In genomic region chr9:121937451-121937864, GRCm38 (mm10) we compare ENCODE assay signal across 8 mouse cellular contexts. TPM values are rescaled to one million over a fixed set of nuclear protein-coding genes. Genes with fewer than 3 reads are reported as not detected.
A peak's percentile ranks its signal among the peaks of the same experiment; 100 is the strongest.
DNase-seq lines count a peak whose midpoint lies in the region; ATAC-seq lines count a peak whose summit lies in the region.

No protein-coding gene starts in this region.

- ATAC-seq in heart, embryonic 11.5 days (replicated peaks; ENCODE audit: insufficient number of reproducible peaks, low FRiP score, low TSS enrichment), result no peak
- peak; percentile 56; the same call in 1 of the 2 replicates for ATAC-seq in hindbrain, embryonic 15.5 days (ENCODE audit: low FRiP score, low read depth)
- peak; percentile 46; the same call in 1 of the 2 replicates for ATAC-seq in midbrain, embryonic 14.5 days (ENCODE audit: low FRiP score, low TSS enrichment)

- H3K4me1 ChIP-seq in heart, embryonic 11.5 days (ENCODE audit: control insufficient read depth, insufficient read depth, low read length), result no peaks in the 10 kb centered on the region
- no peaks in the 10 kb centered on the region for H3K4me1 ChIP-seq in hindbrain, embryonic 15.5 days (replicated peaks)
- H3K4me1 ChIP-seq in midbrain, embryonic 14.5 days (ENCODE audit: control insufficient read depth, insufficient read depth, low read length), result no peaks in the 10 kb centered on the region

- H3K4me3 ChIP-seq in heart, embryonic 11.5 days (ENCODE audit: low read depth, low read length), result peak overlapping the region; percentile 43
- peak overlapping the region; percentile 43 for H3K4me3 ChIP-seq in hindbrain, embryonic 15.5 days
- H3K4me3 ChIP-seq in midbrain, embryonic 14.5 days (replicated peaks; ENCODE audit: low read depth, low read length), result peak overlapping the region; percentile 37

- no peaks in the 10 kb centered on the region for H3K9me3 ChIP-seq in heart, embryonic 11.5 days (replicated peaks; ENCODE audit: control insufficient read depth, low read length)
- no peaks in the 10 kb centered on the region for H3K9me3 ChIP-seq in hindbrain, embryonic 15.5 days
- H3K9me3 ChIP-seq in midbrain, embryonic 14.5 days (ENCODE audit: control insufficient read depth, low read length), result no peaks in the 10 kb centered on the region

- no peaks in the 10 kb centered on the region for H3K36me3 ChIP-seq in heart, embryonic 11.5 days (ENCODE audit: control insufficient read depth, insufficient read depth, low read length)
- H3K36me3 ChIP-seq in hindbrain, embryonic 15.5 days, result no peaks in the 10 kb centered on the region
- no peaks in the 10 kb centered on the region for H3K36me3 ChIP-seq in midbrain, embryonic 14.5 days (ENCODE audit: control insufficient read depth, insufficient read depth, low read length)

- H3K27me3 ChIP-seq in heart, embryonic 11.5 days (ENCODE audit: control insufficient read depth, insufficient read depth, low read length), result no peaks in the 10 kb centered on the region; the same call in 1 of the 2 replicates
- no peaks in the 10 kb centered on the region for H3K27me3 ChIP-seq in hindbrain, embryonic 15.5 days
- no peaks in the 10 kb centered on the region for H3K27me3 ChIP-seq in midbrain, embryonic 14.5 days (ENCODE audit: control insufficient read depth, insufficient read depth, low read length)

- no peak overlapping the region for H3K9ac ChIP-seq in heart, embryonic 11.5 days (ENCODE audit: low read depth, low read length)
- peak overlapping the region; percentile 35; the same call in 1 of the 2 replicates for H3K9ac ChIP-seq in hindbrain, embryonic 15.5 days
- peak overlapping the region; percentile 26; the same call in 1 of the 2 replicates for H3K9ac ChIP-seq in midbrain, embryonic 14.5 days (replicated peaks; ENCODE audit: low read length)

- no peak for DNase-seq in heart, adult 11 months
- peak; percentile 9 for DNase-seq in Muller cell, postnatal 12 days (ENCODE audit: inconsistent ontology term)
- no peak for DNase-seq in midbrain, embryonic 14.5 days
- DNase-seq in gastrocnemius, adult 18-20 months (ENCODE audit: low spot score), result no peak
- no peak for DNase-seq in adrenal gland, adult 2 months
- no peak for DNase-seq in kidney, postnatal 14 days

- WGBS in heart, embryonic 11.5 days (ENCODE audit: insufficient replicate concordance), result 48% methylated on average over 6 of the region's 6 CpGs
- 71% methylated on average over 6 of the region's 6 CpGs for WGBS in hindbrain, embryonic 15.5 days
- WGBS in midbrain, embryonic 14.5 days, result 55% methylated on average over 6 of the region's 6 CpGs

- peak overlapping the region; percentile 60 for H3K4me2 ChIP-seq in heart, embryonic 11.5 days
- peak overlapping the region; percentile 50 for H3K4me2 ChIP-seq in hindbrain, embryonic 15.5 days
- peak overlapping the region; percentile 45 for H3K4me2 ChIP-seq in midbrain, embryonic 14.5 days (ENCODE audit: low read length)

- no peak overlapping the region for H3K27ac ChIP-seq in heart, embryonic 11.5 days (ENCODE audit: low read depth, low read length)
- peak overlapping the region; percentile 74 for H3K27ac ChIP-seq in hindbrain, embryonic 15.5 days (replicated peaks)
- peak overlapping the region; percentile 75 for H3K27ac ChIP-seq in midbrain, embryonic 14.5 days (replicated peaks; ENCODE audit: low read depth, low read length)

RNA-seq across cellular contexts. Expression of gene Fam198a, which starts 13.3 kb away (rescaled TPM):
- polyA plus RNA-seq in heart, embryonic 11.5 days (2014; fragmentation: Nextera tagmentation; extraction: Ambion mirVana), result 0.35 and 0.44 TPM in 2 replicates
- 1.8 and 2.1 TPM in 2 replicates for polyA plus RNA-seq in hindbrain, embryonic 15.5 days (2015; fragmentation: Nextera tagmentation; extraction: Ambion mirVana)
- polyA plus RNA-seq in midbrain, embryonic 14.5 days (2014; fragmentation: Nextera tagmentation; extraction: Ambion mirVana), result 0.80 and 0.81 TPM in 2 replicates
- total RNA-seq in gastrocnemius, adult 18-20 months (2021), result under 1 TPM; 0.62 to 0.71 TPM
- 1 to 10 TPM in 1 of 2 experiments, under 1 TPM in 1; 0.78 to 1.6 TPM for total RNA-seq in adrenal gland, adult 2 months (2021)
- 0.87 and 1.5 TPM in 2 replicates for polyA plus RNA-seq in adrenal gland, adult 2 months (2012; rRNA removed)

RNA-seq across cellular contexts. Expression of gene Cyp8b1, which starts 21.4 kb away (rescaled TPM):
- not detected in 2 replicates for polyA plus RNA-seq in heart, embryonic 11.5 days (2014; fragmentation: Nextera tagmentation; extraction: Ambion mirVana)
- not detected in 2 replicates for polyA plus RNA-seq in hindbrain, embryonic 15.5 days (2015; fragmentation: Nextera tagmentation; extraction: Ambion mirVana)
- polyA plus RNA-seq in midbrain, embryonic 14.5 days (2014; fragmentation: Nextera tagmentation; extraction: Ambion mirVana), result not detected in 2 replicates
- not detected for total RNA-seq in gastrocnemius, adult 18-20 months (2021)
- total RNA-seq in adrenal gland, adult 2 months (2021), result under 1 TPM; 0.48 to 0.84 TPM
- polyA plus RNA-seq in adrenal gland, adult 2 months (2012; rRNA removed), result 0.32 and 1.00 TPM in 2 replicates

RNA-seq across cellular contexts. Expression of gene Ackr2, which starts 39.3 kb away (rescaled TPM):
- polyA plus RNA-seq in heart, embryonic 11.5 days (2014; fragmentation: Nextera tagmentation; extraction: Ambion mirVana), result 0.10 TPM in 1 of 2 replicates, not detected in the other
- polyA plus RNA-seq in hindbrain, embryonic 15.5 days (2015; fragmentation: Nextera tagmentation; extraction: Ambion mirVana), result 2.9 and 3.0 TPM in 2 replicates
- polyA plus RNA-seq in midbrain, embryonic 14.5 days (2014; fragmentation: Nextera tagmentation; extraction: Ambion mirVana), result 3.2 and 4.5 TPM in 2 replicates
- total RNA-seq in gastrocnemius, adult 18-20 months (2021), result 1 to 10 TPM in 1 of 2 experiments, under 1 TPM in 1; 0.64 to 1.8 TPM
- 1 to 10 TPM; 1.2 to 1.4 TPM for total RNA-seq in adrenal gland, adult 2 months (2021)
- 0.77 and 0.92 TPM in 2 replicates for polyA plus RNA-seq in adrenal gland, adult 2 months (2012; rRNA removed)

RNA-seq across cellular contexts. Expression of gene Pomgnt2, which starts 59.5 kb away (rescaled TPM):
- polyA plus RNA-seq in heart, embryonic 11.5 days (2014; fragmentation: Nextera tagmentation; extraction: Ambion mirVana), result 8.8 and 10.6 TPM in 2 replicates
- polyA plus RNA-seq in hindbrain, embryonic 15.5 days (2015; fragmentation: Nextera tagmentation; extraction: Ambion mirVana), result 36.1 and 36.2 TPM in 2 replicates
- 22.4 and 23.0 TPM in 2 replicates for polyA plus RNA-seq in midbrain, embryonic 14.5 days (2014; fragmentation: Nextera tagmentation; extraction: Ambion mirVana)
- 10 to 100 TPM; 15.9 to 16.6 TPM for total RNA-seq in gastrocnemius, adult 18-20 months (2021)
- 10 to 100 TPM; 14.7 to 24.7 TPM for total RNA-seq in adrenal gland, adult 2 months (2021)
- polyA plus RNA-seq in adrenal gland, adult 2 months (2012; rRNA removed), result 35.5 and 36.4 TPM in 2 replicates
